Mouse (Mus musculus) MEL (cell line): ENCODE measurements around the gene Fam53b. TPM values are rescaled to one million over a fixed set of nuclear protein-coding genes. Genes with fewer than 3 reads are reported as not detected.

Source experiments
- DNase-seq: peaks from one replicate; pipeline ENCODE4 v3.0.0; 2011; ENCODE audit warnings: low read depth, low spot score
- H3K27ac ChIP-seq: 2 replicates; pipeline ENCODE4 v1.5.1; 2012; ENCODE audit warnings: low read depth, mild to moderate bottlenecking, control low read depth, low read length, moderate library complexity; ENCODE audit not compliant: control insufficient read depth
- H3K27me3 ChIP-seq, 2 experiments: fragments of 150-350 bp in 1 of 2; sonication (generic) in 1 of 2; 2 replicates each; pipeline ENCODE4 v1.6.1; 2012; ENCODE audit warnings: low read length in 2 of 2, mild to moderate bottlenecking in 2 of 2, improper control_type of control experiment in 1 of 2, moderate library complexity in 1 of 2; ENCODE audit not compliant: insufficient read depth in 2 of 2, control insufficient read depth in 1 of 2
- H3K36me3 ChIP-seq, 2 experiments: 2 replicates each; pipeline ENCODE4 v1.6.1; 2012 to 2014; ENCODE audit warnings: low read length in 2 of 2, improper control_type of control experiment in 1 of 2, inconsistent platforms in 1 of 2, mild to moderate bottlenecking in 1 of 2; ENCODE audit not compliant: insufficient read depth in 2 of 2, control insufficient read depth in 1 of 2
- H3K4me1 ChIP-seq, 2 experiments: fragments of 150-350 bp in 1 of 2; sonication (generic) in 1 of 2; 2 replicates each; pipeline ENCODE4 v1.6.1; 2012; ENCODE audit warnings: low read length in 2 of 2, improper control_type of control experiment in 1 of 2, mild to moderate bottlenecking in 1 of 2; ENCODE audit not compliant: insufficient read depth in 2 of 2, control insufficient read depth in 1 of 2
- H3K4me3 ChIP-seq, 2 experiments: fragments of 150-350 bp in 1 of 2; sonication (generic) in 1 of 2; 2 replicates each; pipeline ENCODE4 v1.5.1; 2012; ENCODE audit warnings: low read depth in 2 of 2, low read length in 2 of 2, mild to moderate bottlenecking in 2 of 2, moderate library complexity in 2 of 2, control low read depth in 1 of 2, improper control_type of control experiment in 1 of 2; ENCODE audit not compliant: control insufficient read depth in 1 of 2, insufficient read depth in 1 of 2
- H3K79me2 ChIP-seq: 2 replicates; pipeline ENCODE4 v1.6.1; 2012; ENCODE audit warnings: mild to moderate bottlenecking, low read length, moderate library complexity; ENCODE audit not compliant: control insufficient read depth, poor library complexity, insufficient read depth
- H3K9ac ChIP-seq: 2 replicates; pipeline ENCODE4 v1.6.1; 2012; ENCODE audit warnings: low read depth, mild to moderate bottlenecking, control low read depth, low read length, moderate library complexity; ENCODE audit not compliant: control insufficient read depth, poor library complexity, severe bottlenecking
- H3K9me3 ChIP-seq: fragments of 150-350 bp; sonication (generic); replicated peaks from 2 replicates; pipeline ENCODE4 v1.6.1; 2012; ENCODE audit warnings: mild to moderate bottlenecking, low read length, improper control_type of control experiment, moderate library complexity; ENCODE audit not compliant: insufficient read depth
- BHLHE40 ChIP-seq: IDR thresholded peaks from 2 replicates; pipeline ENCODE4 v1.6.1; 2012; ENCODE audit warnings: low read depth, mild to moderate bottlenecking, inconsistent platforms, low read length, improper control_type of control experiment, borderline replicate concordance
- CTCF ChIP-seq, 3 experiments: IDR thresholded peaks in 2 of 3; conservative IDR thresholded peaks in 1 of 3; 2 replicates each; pipeline ENCODE4 v1.5.1; 2011 to 2012; ENCODE audit warnings: low read length in 3 of 3, low read depth in 2 of 3, mild to moderate bottlenecking in 2 of 3, improper control_type of control experiment in 1 of 3, inconsistent platforms in 1 of 3, mixed read lengths in 1 of 3, moderate library complexity in 1 of 3; ENCODE audit not compliant: control insufficient read depth in 1 of 3, insufficient read depth in 1 of 3, poor library complexity in 1 of 3, severe bottlenecking in 1 of 3
- E2F4 ChIP-seq: IDR thresholded peaks from 2 replicates; pipeline ENCODE4 v1.6.1; 2011; ENCODE audit warnings: low read depth, low read length, improper control_type of control experiment, borderline replicate concordance
- ELF1 ChIP-seq: IDR thresholded peaks from 2 replicates; pipeline ENCODE4 v1.6.1; 2014; ENCODE audit warnings: low read depth, mild to moderate bottlenecking, inconsistent platforms, low read length, improper control_type of control experiment, moderate library complexity
- EP300 ChIP-seq, 2 experiments: IDR thresholded peaks; 2 replicates each; pipeline ENCODE4 v1.6.1; 2011; ENCODE audit warnings: improper control_type of control experiment in 2 of 2, low read length in 2 of 2, low read depth in 1 of 2, mild to moderate bottlenecking in 1 of 2
- ETS1 ChIP-seq: IDR thresholded peaks from 2 replicates; pipeline ENCODE4 v1.6.1; 2012; ENCODE audit warnings: low read depth, mild to moderate bottlenecking, inconsistent platforms, low read length, improper control_type of control experiment, moderate library complexity
- GATA1 ChIP-seq: IDR thresholded peaks from 2 replicates; pipeline ENCODE4 v1.6.1; 2011; ENCODE audit warnings: low read depth, low read length, improper control_type of control experiment
- KAT2A ChIP-seq: conservative IDR thresholded peaks from 2 replicates; pipeline ENCODE4 v1.6.1; 2012; ENCODE audit warnings: low read depth, low read length, improper control_type of control experiment, inconsistent platforms
- MAZ ChIP-seq: IDR thresholded peaks from 2 replicates; pipeline ENCODE4 v1.6.1; 2012; ENCODE audit warnings: low read depth, mild to moderate bottlenecking, inconsistent platforms, low read length, improper control_type of control experiment
- MXI1 ChIP-seq: IDR thresholded peaks from 2 replicates; pipeline ENCODE4 v1.6.1; 2011; ENCODE audit warnings: mild to moderate bottlenecking, low read depth, low read length, improper control_type of control experiment
- NELFE ChIP-seq: IDR thresholded peaks from 2 replicates; pipeline ENCODE4 v1.6.1; 2011; ENCODE audit warnings: low read depth, low read length, improper control_type of control experiment
- POLR2AphosphoS2 ChIP-seq: IDR thresholded peaks from 2 replicates; pipeline ENCODE4 v1.6.1; 2011; ENCODE audit warnings: low read length, improper control_type of control experiment
- RCOR1 ChIP-seq: IDR thresholded peaks from 2 replicates; pipeline ENCODE4 v1.6.1; 2012; ENCODE audit warnings: low read depth, mild to moderate bottlenecking, inconsistent platforms, low read length, improper control_type of control experiment
- SIN3A ChIP-seq: IDR thresholded peaks from 2 replicates; pipeline ENCODE4 v1.6.1; 2012; ENCODE audit warnings: low read length, improper control_type of control experiment, inconsistent platforms
- TAL1 ChIP-seq: IDR thresholded peaks from 2 replicates; pipeline ENCODE4 v1.6.1; 2012; ENCODE audit warnings: mild to moderate bottlenecking, inconsistent platforms, low read length, moderate library complexity, mixed read lengths
- TBP ChIP-seq: IDR thresholded peaks from 2 replicates; pipeline ENCODE4 v1.8.0; 2011; ENCODE audit warnings: low read depth, low read length, improper control_type of control experiment
- TCF12 ChIP-seq: IDR thresholded peaks from 2 replicates; pipeline ENCODE4 v1.6.1; 2014; ENCODE audit warnings: low read depth, mild to moderate bottlenecking, inconsistent platforms, low read length, improper control_type of control experiment, moderate library complexity
- UBTF ChIP-seq: IDR thresholded peaks from 2 replicates; pipeline ENCODE4 v1.6.1; 2012; ENCODE audit warnings: low read depth, mild to moderate bottlenecking, inconsistent platforms, low read length, improper control_type of control experiment, moderate library complexity, borderline replicate concordance; ENCODE audit not compliant: insufficient read depth
- ZC3H11A ChIP-seq: IDR thresholded peaks from 2 replicates; pipeline ENCODE4 v1.6.1; 2012; ENCODE audit warnings: low read depth, mild to moderate bottlenecking, inconsistent platforms, low read length, improper control_type of control experiment
- ZMIZ1 ChIP-seq: IDR thresholded peaks from 2 replicates; pipeline ENCODE4 v1.6.1; 2012; ENCODE audit warnings: low read depth, mild to moderate bottlenecking, inconsistent platforms, low read length, improper control_type of control experiment, moderate library complexity
- polyA plus RNA-seq, 2 experiments: library from polyadenylated mRNA; stranded (reverse) in 1 of 2; unstranded in 1 of 2; fragments of >175 nt in 1 of 2; fragments of >200 nt in 1 of 2; gene quantifications; 2 replicates each; pipeline versions ENCODE4 v1.2.1 to v1.2.4; 2012; ENCODE audit warnings: low replicate concordance in 2 of 2, low read depth in 1 of 2; ENCODE audit not compliant: insufficient read length in 2 of 2, insufficient read depth in 1 of 2, missing spikeins in 1 of 2
- total RNA-seq: library from RNA; depleted of rRNA; stranded (reverse); fragments of 300-350 nt; gene quantifications from 2 replicates; pipeline ENCODE4 v1.2.3, GENCODE M21; 2012

The Fam53b gene
- total and polyA plus RNA-seq, 3 experiments, result 7.9 to 15.4 TPM; not detected in 1

GRCm38 (mm10) chr7:132804951-132805350, 8.7 kb downstream of the Fam53b start:
- Histone ChIP-seq H3K27me3 (no peaks in the 10 kb centered on the region), H3K4me1 (peaks cover 12 to 25% of the 10 kb centered on the region in 2 experiments), H3K36me3 (peaks cover 0 to 20% of the 10 kb centered on the region in 2 experiments; a peak in 2 of 4 replicates), H3K27ac (peak overlapping the region; percentile 40), H3K4me3 (no peak overlapping the region), H3K79me2 (peaks cover 26% of the 10 kb centered on the region), H3K9ac (no peak overlapping the region; the same call in 1 of the 2 replicates), H3K9me3 (no peaks in the 10 kb centered on the region)
- TF ChIP-seq GATA1 (peak; percentile 37; the same call in 1 of the 2 replicates), ELF1 (no peak), SIN3A (no peak; the same call in 1 of the 2 replicates), UBTF (no peak), ZC3H11A (no peak), EP300 (IDR thresholded peaks at IDR 0.05; ENCODE audit: low read depth in 1 of 2, low read length in 2 of 2) (peak; percentile 45 to 72; a peak in 3 of 4 replicates), E2F4 (no peak), TCF12 (peak; percentile 45; the same call in 1 of the 2 replicates)
- peak; percentile 49 for DNase-seq

GRCm38 (mm10) chr7:132804461-132804860, 9.2 kb downstream of the Fam53b start:
- Histone ChIP-seq H3K27me3 (no peaks in the 10 kb centered on the region), H3K4me1 (peaks cover 12 to 25% of the 10 kb centered on the region in 2 experiments), H3K36me3 (peaks cover 0 to 20% of the 10 kb centered on the region in 2 experiments; a peak in 2 of 4 replicates), H3K79me2 (peaks cover 21% of the 10 kb centered on the region), H3K9me3 (no peaks in the 10 kb centered on the region), H3K27ac (peak overlapping the region; percentile 40), H3K4me3 (no peak overlapping the region; a peak in 1 of 4 replicates), H3K9ac (peak overlapping the region; percentile 12)
- no peak for DNase-seq
- TF ChIP-seq BHLHE40, result no peak
- TF ChIP-seq MAZ, result no peak
- TF ChIP-seq POLR2AphosphoS2, result no peak
- no peak for TF ChIP-seq TAL1
- TF ChIP-seq TBP, result no peak
- TF ChIP-seq KAT2A, result no peak
- TF ChIP-seq MXI1, result no peak
- TF ChIP-seq E2F4, result no peak
- no peak for TF ChIP-seq RCOR1
- TF ChIP-seq ETS1, result no peak
- no peak for TF ChIP-seq NELFE
- TF ChIP-seq ZMIZ1, result no peak
- TF ChIP-seq CTCF (IDR thresholded peaks at IDR 0.05 in 2 of 3, conservative IDR thresholded peaks at IDR 0.05 in 1 of 3; ENCODE audit: control insufficient read depth in 1 of 3, insufficient read depth in 1 of 3, low read depth in 2 of 3, low read length in 3 of 3, poor library complexity in 1 of 3, severe bottlenecking in 1 of 3), result no peak
